Mouse (Mus musculus) Muller cell, postnatal 12 days (primary cell): ENCODE data around the gene Pcbp1.

Experiments used
- DNase-seq: peaks from one replicate; pipeline ENCODE4 v3.0.0-alpha.2; 2015; ENCODE audit errors: inconsistent ontology term

The Pcbp1 gene

DNA sequence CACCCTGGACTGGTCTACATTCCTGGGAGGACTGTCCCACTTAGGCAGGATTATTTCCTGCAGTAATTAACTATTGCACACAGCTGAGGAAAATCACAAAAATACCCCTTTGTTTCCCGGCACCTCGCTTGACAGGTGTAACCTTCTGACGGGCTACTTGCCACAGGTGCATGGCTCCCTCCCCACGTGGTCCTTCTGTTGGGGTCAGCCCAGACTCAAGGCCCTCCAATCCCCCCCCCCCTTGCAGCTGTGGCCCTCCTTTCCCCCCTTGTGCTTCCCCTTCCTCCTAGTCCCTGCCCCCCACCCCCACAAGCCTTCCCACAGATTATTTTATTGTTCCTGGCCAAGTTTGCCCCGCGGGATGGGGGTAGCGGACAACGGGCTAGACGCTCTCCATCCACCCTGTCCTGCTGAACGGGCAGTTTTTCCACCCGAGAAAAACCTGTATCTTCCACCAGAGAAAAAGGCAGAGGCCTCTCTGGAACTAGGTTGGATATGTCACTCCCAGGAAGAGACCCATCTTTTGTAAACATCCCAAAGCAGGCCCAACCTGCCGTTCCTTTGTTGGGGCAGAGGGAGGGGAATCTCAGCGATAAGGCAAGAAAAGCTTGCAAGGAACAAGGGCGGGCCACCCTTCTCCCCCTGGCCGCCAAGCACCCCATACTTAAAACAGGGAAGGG lies 2.2 kb downstream of the Pcbp1 start:
- peak; percentile 50 for DNase-seq

DNA sequence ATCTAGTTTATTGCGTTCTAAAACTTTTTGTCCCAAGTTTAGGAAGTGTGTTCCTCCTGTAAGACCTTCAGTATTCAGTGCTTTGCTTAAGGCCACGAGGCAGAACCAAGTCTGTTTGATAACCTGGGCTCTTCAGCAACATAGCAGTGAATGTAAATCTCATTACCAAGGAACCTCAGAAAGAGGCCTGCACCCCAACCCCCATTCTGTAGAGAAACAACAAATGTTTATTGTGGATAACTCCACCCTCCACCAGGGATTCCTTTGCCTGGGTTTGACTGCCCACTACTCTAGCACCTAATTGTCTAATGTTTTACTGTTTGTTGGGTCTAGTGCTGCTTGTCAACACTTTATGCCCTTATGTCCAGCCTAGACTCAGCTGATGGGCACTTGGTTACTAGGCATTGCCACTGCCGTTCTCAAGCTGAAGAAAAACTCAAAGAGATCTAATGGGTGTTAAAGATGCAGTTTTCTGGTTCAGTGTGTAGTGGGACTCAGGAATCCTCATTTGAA lies 2.8 kb downstream of the Pcbp1 start:
- no peak for DNase-seq

DNA sequence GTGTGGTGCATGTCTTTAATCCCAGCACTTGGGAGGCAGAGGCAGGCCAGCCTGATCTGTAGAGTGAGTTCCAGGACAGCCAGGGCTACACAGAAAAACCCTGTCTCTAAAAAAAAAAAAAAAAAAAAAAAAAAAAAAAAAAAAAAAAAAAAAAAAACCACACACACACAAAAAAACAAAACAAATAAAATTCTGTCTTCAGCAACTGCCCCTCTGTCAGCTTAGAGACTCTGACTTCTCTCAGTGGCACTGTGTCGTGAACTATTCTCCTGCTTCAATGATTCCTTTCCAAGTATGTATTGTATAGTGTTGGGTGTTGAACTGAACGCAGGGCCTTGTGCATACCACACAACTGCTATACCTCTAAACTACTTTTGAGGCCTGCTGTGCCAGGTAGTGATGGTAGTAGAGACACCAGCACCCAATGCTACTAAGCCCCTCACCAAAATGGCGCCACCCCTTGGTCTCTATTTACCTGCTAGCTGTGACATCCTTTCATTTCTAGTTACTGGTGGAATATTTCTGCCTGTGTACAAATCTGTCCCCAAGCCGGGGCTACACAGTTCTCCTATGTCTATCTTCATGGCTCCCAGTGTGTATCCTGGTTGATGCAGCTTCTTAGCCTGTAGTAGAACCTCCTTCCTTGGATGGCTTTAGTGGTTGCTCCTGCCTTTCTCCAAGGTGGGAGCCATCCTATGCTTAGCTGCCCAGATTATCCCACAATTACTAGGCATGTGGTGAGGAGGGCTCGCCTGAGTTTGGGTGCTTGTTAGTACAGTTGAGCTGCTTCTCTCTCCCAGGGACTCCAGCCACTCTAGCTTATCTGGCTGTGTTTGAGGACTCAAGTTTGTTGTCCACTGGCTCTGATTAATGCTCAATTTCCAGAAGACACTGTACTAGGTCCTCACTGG lies 3.9 kb downstream of the Pcbp1 start:
- no peak for DNase-seq

DNA sequence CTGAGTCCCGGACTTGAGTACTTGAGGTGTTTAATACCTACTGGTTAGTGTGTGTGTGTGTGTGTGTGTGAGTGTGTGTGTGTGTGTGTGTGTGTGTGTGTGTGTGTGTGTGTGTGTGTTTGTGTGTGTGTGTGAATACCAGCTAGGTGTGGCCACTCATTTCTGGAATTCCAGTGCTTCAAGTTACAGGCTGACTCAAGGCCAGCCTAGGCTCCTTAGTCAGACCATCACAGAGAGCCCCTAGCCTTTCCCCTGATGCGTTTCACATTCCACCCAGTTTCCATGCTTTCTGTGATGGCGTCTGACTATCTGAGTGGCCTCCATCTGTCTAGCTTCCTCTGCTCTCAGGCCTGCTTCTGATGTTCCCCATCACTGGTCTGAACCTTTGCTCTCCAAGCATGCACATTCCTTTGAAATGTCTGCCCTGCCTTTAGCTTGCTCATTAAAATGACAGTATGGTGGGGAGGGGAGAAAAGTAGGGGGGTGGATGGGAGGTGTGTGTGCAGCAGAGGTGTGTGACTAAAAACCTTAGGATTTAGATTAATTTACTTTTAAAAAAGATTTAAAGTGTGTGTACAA lies 6.3 kb downstream of the Pcbp1 start:
- DNase-seq = no peak

DNA sequence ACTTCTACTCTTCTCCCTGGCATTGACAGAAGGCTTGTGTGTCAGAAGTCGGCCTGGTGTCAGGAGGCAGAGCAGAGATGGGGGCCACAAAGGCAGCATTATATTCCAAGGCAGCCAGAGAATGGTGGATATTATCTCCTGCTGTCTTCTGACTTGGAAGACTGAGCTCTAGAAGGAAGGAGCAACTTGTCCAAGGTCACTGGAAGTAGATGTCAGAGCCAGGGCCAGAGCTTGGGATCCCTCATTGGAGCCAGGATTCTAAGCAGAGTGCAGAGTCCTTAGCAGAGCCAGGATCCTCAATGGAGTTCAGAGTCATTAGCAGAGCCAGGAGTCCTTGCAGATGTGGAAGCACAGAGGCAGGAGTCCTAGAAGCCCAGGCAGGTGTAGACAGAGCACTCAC lies 10.1 kb downstream of the Pcbp1 start:
- DNase-seq = no peak

DNA sequence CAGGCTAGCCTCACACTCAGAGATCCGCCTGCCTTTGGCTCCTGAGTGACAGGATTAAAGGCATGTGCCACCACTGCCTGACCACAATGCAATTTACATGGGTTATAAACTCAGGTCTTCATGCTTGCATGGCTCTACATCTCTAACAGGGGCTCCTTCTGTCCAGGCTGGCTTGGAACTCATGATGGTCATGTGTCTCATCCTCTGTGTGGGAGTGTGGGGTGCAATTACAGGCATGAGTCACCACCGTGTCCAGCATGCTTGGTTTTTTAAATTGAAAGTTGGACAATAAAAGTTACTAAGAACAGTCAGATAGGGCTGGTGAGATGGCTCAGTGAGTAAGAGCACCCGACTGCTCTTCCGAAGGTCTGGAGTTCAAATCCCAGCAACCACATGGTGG lies 12.8 kb downstream of the Pcbp1 start:
- no peak for DNase-seq

DNA sequence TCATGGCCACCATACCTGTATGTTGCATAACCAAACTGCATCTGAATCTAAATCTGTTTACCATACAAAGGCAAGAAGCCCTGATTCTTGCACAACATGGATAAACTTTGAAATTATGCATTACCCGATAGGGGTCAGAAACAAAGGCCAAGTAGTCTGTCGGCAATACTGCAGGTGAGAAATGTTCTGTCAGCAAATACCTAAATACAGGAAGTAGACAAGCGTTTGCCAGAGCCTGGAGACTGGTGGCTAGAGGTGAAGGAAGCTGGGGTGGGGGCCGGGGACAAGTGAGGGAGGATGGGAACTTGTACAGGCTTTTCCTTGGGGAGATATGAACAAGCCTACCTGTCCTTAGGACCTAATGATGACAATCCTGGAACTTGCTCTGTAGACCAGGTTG lies 15.1 kb downstream of the Pcbp1 start:
- no peak for DNase-seq

DNA sequence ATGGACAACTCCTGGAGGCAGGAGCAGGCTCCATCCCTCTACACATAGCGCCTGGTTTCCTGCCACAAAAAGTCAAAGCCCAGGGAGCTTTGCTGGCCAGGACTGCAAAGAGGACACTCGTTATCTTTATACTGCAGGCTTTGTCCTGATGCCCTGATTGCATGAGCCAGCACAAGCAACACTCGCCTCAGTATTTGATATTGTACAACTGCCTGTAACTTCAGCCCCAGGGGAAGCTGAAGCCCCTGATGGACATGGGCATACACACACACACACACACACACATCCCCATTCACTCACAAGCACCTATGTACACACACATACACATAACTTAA lies 16.3 kb downstream of the Pcbp1 start:
- no peak for DNase-seq

DNA sequence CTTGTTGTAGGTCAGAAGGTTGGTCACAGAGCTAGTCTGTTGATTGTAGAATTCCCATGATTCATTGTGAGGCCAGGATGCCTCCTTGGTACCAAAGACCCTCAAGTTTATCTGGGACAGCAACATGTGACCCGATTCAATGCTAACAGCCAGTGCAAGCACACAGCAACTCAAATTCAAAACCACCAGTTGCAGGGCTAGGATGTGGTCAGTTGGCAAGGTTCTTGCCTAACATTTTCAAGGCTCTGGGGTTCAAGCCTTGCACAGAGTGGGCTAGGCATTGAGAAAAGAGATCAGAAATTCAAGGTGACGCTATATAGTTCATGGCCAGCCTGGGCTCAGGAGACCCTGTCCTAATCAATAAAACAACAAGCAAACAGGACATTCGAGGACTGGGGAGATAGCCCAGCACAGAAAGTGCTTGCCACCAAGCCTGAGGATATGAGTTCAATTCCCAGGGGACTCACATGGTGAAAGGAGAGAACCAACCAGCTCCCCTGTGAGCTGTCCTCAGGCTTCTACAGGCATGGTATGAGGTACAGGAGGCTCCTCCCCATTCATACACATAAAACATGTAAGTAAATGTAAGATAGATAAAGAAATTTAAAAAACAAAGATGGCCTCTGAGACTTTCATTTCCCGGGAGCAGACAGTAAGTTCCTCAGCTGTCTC lies 16.8 kb downstream of the Pcbp1 start:
- no peak for DNase-seq

DNA sequence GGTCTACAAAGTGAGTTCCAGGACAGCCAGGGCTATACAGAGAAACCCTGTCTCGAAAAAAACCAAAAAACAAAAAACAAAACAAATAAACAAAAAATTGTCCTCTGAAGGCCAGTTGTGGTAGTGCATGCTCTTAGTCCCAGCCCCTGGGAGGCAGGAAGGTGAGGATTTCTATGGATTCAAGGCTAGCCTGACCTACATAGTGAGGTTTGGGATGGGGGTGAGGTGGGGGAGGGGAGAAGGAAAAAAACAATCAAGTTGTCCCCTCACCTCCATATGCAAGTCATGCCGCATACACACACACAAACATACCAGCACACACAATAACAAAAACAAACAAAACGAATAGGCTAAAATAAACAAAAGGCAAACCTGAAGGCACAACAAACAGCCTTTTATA lies 17.4 kb downstream of the Pcbp1 start:
- no peak for DNase-seq

DNA sequence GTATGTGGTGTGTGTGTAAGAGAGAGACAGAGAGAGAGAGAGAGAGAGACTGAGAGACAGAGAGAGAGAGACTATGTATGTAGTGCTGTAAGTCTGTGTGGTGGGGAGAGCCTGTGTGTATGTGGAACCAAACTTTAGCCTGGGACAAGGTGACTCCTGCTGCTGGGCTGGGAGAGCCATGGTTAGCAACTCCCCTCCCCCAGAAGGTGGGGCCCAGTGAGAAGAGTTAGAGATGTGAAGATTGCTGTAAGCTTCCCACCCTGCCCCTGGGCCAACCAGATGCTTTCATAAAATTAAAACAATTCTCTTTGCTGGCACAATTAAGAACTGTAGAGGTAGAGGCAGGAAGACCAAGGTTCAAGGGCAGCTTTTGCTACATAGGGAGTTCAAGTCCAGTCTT lies 19.0 kb downstream of the Pcbp1 start:
- DNase-seq = no peak

DNA sequence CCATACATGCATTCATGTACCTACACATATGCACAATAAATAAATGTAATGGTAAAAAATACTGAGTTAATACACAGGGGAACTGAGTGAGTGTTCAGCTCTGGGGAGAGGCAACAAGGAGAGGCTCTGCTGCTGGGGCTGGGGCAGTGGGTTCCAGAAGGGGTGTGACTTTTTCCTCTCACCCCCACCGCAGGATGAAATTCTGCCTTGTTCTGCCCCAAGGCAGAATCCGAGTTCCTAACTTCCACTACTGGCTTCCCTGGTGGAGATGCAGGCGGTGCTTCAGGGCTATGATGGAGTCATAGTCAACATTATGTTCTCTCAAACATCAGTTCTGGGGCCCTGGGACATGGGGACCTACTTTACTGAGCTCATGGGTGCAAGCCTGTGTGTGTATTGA lies 19.8 kb downstream of the Pcbp1 start:
- DNase-seq = no peak

DNA sequence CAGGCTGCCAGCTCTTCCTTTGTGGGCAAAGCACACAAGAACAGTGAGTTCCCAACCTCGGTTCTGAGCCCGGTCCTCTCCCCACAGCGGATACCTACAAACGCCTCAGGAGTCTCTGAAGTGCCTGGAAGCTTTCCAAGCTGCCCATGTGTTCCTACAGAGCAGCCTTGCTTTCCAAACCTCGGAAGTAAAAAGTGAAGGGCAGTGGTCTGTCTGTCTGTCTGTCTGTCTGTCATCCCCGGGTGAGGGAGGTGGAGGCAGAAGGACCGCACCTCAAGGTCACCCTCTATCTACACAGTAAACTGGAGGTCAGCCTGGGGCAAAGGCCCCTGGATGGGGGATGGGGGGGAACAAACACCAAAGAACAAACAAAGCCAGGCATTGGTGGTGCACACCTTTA lies 20.4 kb downstream of the Pcbp1 start:
- DNase-seq = no peak

DNA sequence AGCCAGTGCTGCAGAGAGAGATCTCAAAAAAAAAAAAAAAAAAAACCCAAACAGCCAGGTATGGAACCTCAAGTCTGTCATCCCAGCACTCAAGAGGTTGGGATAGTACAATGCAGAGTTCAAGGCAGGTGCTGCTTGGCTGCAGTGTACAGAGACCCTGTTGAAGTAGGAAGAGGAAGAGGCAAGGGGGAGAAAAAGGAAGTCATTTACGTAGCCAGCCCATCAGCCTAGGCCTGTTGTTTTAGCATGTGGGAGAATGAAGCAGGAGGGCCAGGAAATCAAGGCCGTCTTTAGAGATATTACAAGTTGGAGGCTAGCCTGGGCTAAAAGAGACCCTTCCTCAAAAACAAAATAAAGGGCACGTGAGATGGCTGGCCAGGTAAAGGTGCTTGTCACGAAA lies 22.6 kb downstream of the Pcbp1 start:
- DNase-seq = no peak

DNA sequence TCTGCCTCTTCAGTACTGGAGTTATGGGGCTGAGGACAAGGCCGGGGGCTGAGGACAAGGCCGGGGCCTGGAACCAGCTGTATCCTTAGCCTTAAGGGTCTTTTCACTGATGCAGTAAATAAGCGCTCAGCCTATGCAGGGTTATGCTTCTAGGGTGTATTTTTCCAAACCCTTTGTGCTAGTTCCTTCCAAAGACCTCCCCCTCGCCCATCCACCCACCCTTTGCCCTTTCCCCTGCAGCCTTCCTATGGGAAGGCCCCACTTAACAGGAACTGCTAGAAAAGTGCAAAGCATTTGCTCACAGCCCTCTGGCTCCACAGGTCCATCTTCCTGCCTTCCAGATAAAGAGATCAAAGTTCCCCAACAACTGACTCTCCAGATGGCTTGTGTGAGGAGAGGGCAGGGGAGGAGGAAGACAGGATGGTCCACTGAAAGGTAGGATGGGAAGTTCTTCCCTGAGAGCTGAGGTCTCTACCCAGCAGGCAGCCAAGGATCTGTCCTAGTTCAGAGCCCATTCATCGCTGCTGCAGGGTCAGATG lies 26.5 kb downstream of the Pcbp1 start:
- DNase-seq = no peak

DNA sequence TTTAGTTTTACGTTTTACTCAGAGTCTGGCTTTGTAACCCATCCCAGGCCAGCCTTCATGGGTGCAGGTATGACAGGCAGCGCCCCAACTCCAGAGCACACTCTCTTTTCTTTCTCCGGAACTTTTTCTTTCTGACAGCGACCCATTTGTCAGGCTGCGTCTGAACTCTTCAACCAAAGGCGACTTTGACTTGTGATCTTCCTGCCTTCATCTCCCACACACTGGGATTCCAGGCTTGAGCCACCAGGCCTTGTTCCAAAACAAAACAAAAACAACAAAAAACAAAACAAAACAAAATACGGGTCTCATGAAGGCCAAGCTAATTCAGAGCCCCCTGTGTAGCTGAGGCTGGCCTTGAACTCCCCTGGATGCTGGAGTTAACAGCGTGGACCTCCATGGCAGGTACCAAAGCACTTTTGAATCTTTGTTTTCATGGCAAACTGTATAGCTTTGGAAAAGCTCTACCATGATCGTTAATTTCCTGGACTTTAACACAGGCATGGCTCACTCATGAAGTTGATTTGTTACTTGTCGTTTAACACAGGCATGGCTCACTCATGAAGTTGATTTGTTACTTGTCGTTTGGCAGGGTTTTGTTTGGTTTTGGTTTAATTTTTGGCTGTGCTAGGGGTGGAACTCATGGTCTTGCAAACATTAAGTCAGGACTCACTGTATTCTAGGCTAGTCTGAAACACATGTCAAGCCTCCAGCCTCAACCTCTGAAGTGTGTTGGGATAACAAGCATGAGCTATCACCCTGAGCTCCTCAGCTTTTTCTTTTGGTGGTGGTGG lies 28.0 kb downstream of the Pcbp1 start:
- no peak for DNase-seq

DNA sequence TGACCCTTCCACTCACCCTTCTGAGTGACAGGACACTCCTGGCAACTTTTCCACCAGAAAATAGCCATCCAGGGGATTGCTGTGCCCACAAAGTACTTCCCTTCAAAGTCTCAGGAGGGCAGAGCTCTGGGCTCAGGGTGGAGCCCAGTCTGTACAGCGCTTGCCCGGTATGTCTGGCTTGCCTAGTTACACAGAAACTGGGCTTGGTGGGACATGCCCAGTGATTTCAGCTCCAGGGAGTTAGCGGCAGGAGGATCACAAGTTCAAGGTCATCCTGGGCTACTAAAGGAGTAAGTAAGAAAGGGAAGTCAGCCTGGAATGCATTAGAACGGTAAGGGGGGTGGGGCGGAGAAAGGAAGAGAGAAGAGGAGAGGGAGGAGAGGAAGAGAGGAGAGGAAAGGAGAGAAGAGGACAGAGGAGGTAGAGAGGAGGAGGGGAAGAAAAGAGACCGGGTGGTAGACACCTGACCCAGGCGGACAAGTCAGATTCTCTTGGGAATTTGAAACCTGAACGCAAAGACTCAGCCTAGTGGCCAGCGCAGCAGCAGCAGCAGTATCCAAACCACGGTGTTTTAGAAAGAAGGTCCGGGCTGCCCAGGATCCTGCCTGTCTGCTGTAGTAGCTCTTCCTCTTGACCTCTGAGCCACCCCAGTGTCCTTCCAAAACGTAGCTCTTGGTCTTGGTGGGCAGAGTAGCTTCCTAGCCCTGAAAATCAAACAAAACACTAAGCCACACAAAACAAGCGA lies 28.9 kb downstream of the Pcbp1 start:
- DNase-seq = no peak

DNA sequence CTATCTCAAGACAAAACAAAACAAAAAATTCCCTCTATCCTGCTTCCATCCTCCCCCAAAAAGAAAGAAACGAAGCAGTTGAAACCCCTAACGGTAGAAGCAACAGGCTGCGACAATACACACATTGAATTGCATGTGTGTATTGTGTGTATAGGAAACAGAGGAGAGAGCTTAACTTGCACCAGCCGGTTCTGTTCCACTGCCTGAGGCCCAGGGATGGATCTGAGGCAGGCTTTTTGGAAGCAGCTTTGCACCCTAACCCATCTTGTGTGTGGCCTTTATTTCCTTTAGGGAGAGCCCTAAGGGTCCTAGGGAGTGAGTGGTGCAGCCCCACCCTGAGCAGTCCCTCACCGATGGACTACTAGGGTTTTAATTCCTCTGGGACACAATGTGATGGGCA lies 29.5 kb downstream of the Pcbp1 start:
- no peak for DNase-seq

DNA sequence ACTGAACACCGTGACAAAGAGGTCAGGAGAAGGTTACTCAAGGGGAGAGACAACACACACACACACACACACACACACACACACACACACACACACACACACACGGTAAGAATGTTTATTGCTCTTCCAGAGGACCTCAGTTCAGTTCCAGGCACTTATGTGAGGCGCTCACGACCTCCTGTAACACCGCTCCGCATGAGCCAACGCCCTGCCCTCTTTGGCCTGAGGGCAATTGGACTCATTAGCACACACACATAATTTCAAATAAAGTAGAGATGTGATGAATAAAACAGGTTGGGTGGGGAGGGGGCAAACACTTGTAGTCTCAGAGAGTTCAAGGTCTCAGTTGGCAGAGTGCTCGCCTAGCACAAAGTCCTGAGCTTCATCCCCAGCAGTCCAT lies 30.0 kb downstream of the Pcbp1 start:
- DNase-seq = no peak

DNA sequence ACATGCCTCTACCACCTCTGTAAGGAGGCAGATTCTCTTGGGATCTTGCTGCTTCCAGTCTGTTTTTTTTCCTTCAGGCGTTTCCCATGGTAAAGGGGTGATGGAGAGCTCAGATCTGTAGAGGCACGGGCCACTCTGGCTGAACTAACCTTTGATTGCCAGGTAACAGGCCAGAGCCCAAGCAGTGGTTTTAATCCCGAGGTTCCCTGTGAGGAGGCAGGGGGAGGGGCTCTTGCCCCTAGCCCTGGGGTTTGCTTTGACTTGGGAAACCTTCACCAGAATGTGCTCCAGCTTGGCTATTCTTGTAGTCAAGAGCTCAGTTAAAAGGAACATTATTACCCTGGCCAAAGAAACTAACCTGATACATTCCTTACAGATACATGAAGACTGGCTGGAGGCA lies 30.5 kb downstream of the Pcbp1 start:
- no peak for DNase-seq

DNA sequence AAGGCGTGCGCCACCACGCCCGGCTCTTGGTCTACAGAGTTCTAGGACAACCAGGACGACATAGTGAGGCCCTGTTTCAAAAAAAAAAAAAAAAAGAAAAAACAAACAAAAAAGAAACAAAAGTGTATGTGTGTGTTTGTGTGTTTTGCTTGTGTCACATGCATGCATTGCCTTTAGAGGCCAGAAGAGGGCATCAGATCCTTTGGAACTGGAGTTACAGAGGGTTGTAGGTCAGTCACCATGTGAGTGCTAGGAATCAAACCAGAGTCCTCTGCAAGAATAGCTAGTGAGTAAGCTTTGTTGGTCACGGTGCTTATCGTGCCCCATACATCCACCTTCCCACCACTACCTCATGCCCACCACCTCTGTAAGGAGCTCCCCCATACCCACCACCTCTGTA lies 31.4 kb downstream of the Pcbp1 start:
- DNase-seq = no peak
